Mouse (Mus musculus): Measurements from ENCODE around the gene Kcne1.

- TF ChIP-seq CTCF (IDR thresholded peaks at IDR 0.05; ENCODE audit: borderline replicate concordance, control insufficient read depth, extremely low read depth, insufficient read depth, low read length, poor library complexity), result no peak
- no peak for TF ChIP-seq POLR2A (IDR thresholded peaks at IDR 0.05; ENCODE audit: control insufficient read depth, extremely low read depth, insufficient read depth, low read length, poor library complexity)
Measured at GRCm38 (mm10) chr16:92357023-92357422, 2.2 kb downstream of the Kcne1 start.

Measured in thymus, adult 2 months (tissue).